Mouse (Mus musculus) embryo, embryonic 11 days (tissue): ENCODE results near the gene Nbeal1.

Source experiments
- DNase-seq: peaks from one replicate; pipeline ENCODE4 v3.0.0-alpha.2; 2015

Gene Nbeal1

DNA sequence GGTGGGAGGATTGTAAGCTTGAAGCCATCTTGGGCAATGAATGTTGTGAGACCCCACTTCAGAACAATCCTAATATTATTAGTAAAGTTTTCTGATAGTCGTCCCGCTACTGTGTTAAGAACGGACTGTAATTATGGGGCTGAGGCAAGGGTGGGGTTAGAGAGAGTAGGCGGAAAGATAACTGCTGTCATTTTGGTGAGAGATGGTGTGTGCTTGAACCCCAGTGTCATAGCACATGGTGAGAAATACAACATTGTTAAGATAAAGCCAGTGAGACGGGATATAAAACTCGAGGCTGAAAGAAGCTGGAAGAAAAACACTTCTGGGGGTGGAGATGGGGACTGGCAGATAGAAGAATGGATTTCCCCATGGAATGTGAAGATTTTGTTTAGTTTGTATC lies 164.3 kb downstream of the Nbeal1 start:
- no peak for DNase-seq

DNA sequence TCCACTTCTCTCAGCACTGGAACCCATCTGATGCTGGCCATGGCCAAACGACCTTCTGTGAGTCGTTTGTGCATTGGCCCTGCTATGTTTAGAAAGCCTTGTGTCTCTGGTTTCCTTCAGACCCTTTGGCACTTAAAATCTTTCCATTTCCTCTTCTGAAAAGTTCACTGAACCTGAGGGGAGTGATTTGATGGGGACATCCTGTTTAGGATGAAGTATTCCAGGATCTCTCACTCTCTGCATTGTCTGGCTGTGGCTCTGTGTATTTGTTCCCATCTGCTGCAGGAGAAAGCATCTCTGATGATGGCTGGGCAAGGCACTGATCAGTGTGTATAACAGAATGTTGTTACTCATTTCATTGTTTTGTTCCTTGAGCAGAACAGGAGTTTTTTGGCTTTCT lies 165.3 kb downstream of the Nbeal1 start:
- no peak for DNase-seq

DNA sequence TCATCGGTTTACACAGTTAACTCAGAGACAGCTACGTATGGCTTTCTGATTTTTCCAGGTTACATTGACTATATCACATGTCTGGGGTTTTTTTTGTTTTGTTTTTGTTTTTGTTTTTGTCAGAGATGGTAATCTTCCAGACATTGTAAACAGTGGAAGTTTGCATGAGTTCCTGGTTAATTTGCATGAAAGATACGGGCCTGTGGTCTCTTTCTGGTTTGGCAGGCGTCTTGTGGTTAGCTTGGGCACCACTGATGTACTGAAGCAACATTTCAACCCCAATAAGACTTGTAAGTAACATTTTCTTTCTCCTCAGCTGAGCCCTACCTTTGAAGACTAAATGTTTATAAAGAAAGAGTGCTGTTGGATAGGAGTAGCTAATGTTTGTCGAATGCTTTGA lies 172.4 kb downstream of the Nbeal1 start:
- DNase-seq = no peak

DNA sequence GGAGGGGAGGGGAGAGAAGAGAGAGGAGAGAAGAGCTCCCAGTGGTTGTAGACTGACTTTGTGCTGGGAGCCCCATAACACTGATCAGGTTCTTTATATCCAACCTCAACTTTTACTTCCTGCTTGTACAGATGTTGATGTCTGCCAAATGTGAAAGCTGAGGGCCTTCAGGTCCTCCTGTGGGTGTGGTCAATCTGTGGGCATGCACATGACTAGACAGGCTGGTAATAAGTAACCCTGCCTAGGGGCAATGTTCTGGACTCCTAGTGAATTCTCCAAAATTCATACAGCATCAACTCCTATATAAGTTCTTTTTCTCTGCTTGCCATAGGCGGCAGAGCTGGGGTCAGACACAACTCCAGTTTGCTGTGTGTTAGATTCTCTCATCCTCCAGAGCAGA lies 181.2 kb downstream of the Nbeal1 start:
- no peak for DNase-seq

DNA sequence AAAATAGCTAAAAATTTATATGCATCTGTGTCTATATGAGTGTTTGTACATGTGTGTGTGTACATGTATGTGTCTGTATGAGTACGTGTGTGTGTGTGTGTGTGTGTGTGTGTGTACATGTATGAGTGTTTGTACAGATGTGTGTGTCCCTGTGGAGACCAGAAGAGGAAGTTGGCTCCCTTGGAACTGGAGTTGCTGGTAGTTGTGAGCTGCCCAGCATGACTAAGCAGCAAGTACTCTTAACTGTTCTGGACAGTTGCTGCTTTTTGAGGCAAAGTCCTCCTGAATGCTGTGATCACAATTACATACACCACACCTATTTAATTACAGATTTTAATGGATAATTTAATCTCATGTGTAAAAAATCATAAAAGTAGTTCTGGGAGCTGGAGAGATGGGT lies 196.2 kb downstream of the Nbeal1 start:
- no peak for DNase-seq

DNA sequence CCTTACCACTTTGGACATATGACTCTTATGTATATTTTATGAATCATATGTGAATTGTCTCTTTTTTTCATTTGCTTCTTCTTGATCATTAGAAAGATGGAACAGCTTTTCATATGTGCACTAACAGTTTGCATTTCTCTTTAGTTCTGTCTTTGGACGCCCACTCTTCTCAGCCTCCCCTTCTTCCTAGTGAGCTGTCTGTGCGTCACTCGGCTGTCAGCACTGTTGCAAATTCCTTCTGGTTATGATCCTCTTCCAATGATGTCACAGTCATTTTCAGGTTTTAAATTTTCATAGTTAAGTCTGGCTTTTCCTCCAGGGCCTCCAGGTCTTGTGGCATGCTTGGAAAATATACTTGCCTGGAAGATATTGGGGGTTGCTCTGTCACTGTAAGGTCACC lies 201.5 kb downstream of the Nbeal1 start:
- no peak for DNase-seq
